Mouse (Mus musculus) G1E (cell line): ENCODE data around the gene Gm17660. TPM values are rescaled to one million over a fixed set of nuclear protein-coding genes. Genes with fewer than 3 reads are reported as not detected.

ENCODE experiments used
- ATAC-seq: 2 replicates; pipeline ENCODE4 v1.8.0; 2016; ENCODE audit warnings: mild to moderate bottlenecking; ENCODE audit not compliant: insufficient number of reproducible peaks, poor library complexity, low FRiP score, severe bottlenecking; ENCODE audit errors: extremely low read depth
- DNase-seq: peaks from one replicate; pipeline ENCODE4 v3.0.0; 2012; ENCODE audit warnings: low spot score
- H3K27me3 ChIP-seq: 2 replicates; pipeline ENCODE4 v1.6.1; 2012; ENCODE audit warnings: mild to moderate bottlenecking, low read length, inconsistent platforms; ENCODE audit not compliant: insufficient read depth
- H3K36me3 ChIP-seq: replicated peaks from 2 replicates; pipeline ENCODE3; 2012; ENCODE audit warnings: mild to moderate bottlenecking, inconsistent platforms
- H3K4me1 ChIP-seq: 2 replicates; pipeline ENCODE4 v1.6.1; 2012; ENCODE audit warnings: low read depth, low read length, inconsistent platforms, mixed read lengths; ENCODE audit not compliant: insufficient read depth
- H3K4me3 ChIP-seq: 2 replicates; pipeline ENCODE4 v1.5.1; 2012; ENCODE audit warnings: low read depth, mild to moderate bottlenecking, inconsistent platforms, low read length, moderate library complexity, mixed read lengths
- H3K9me3 ChIP-seq: replicated peaks from 2 replicates; pipeline ENCODE4 v1.6.1; 2012; ENCODE audit warnings: inconsistent platforms
- CTCF ChIP-seq: IDR thresholded peaks from 2 replicates; pipeline ENCODE4 v1.5.1; 2012; ENCODE audit warnings: low read depth, low read length, inconsistent platforms, mixed read lengths
- GATA1 ChIP-seq: IDR thresholded peaks from 2 replicates; pipeline ENCODE4 v1.6.1; 2012; ENCODE audit warnings: borderline replicate concordance, low read length, inconsistent platforms, mixed read lengths
- GATA2 ChIP-seq: IDR thresholded peaks from 2 replicates; pipeline ENCODE4 v1.6.1; 2012; ENCODE audit warnings: low read depth, low read length, inconsistent platforms, borderline replicate concordance
- POLR2AphosphoS5 ChIP-seq: IDR thresholded peaks from 2 replicates; pipeline ENCODE4 v1.6.1; 2012; ENCODE audit warnings: low read depth, low read length, inconsistent platforms; ENCODE audit not compliant: insufficient replicate concordance
- TAL1 ChIP-seq: conservative IDR thresholded peaks from 2 replicates; pipeline ENCODE4 v1.6.1; 2012; ENCODE audit warnings: low read depth, low read length, inconsistent platforms, mixed read lengths
- polyA plus RNA-seq: library from polyadenylated mRNA; stranded (reverse); fragments of >175 nt; gene quantifications from 2 replicates; pipeline ENCODE4 v1.2.3, GENCODE M21; 2012
- total RNA-seq, 2 experiments: library from RNA; stranded (forward) in 1 of 2; stranded (reverse) in 1 of 2; fragments of 200-1000 nt in 1 of 2; fragments of >200 nt in 1 of 2; fragmentation: Nextera tagmentation in 1 of 2; gene quantifications; 2 replicates each; pipeline ENCODE4 v1.2.3; 2014 to 2017

Gm17660 gene
- total and polyA plus RNA-seq, 3 experiments = not detected

DNA sequence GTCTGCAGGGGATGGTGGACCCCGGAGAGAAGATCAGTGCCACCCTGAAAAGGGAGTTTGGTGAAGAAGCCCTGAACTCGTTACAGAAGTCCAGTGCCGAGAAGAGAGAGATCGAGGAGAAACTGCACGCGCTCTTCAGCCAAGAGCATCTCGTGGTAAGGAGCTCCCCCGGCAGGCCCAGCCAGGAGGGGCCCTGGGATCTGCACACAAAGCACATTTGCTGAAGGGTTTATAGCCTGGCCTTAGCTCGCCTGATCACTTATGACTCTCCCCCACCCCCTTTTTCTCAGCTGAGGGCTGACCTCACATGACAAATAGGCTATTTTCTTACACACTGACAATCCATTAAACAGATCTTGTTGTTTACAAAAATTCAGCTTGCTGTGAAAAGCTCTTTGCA, 17.8 kb downstream of the Gm17660 start:
- DNase-seq (no peak), ATAC-seq (no peak)
- TF ChIP-seq POLR2AphosphoS5 = no peak
- TF ChIP-seq GATA2 = no peak
- TF ChIP-seq TAL1 = no peak
- no peak for TF ChIP-seq CTCF
- TF ChIP-seq GATA1 = no peak
- Histone ChIP-seq H3K4me3 (no peak overlapping the region), H3K9me3 (no peaks in the 10 kb centered on the region), H3K4me1 (peaks cover 70% of the 10 kb centered on the region), H3K27me3 (no peaks in the 10 kb centered on the region), H3K36me3 (peaks cover 88% of the 10 kb centered on the region)

GRCm38 (mm10) chr5:104058021-104058420, 19.4 kb downstream of the Gm17660 start:
- Histone ChIP-seq H3K36me3 (peaks cover 88% of the 10 kb centered on the region), H3K4me3 (no peak overlapping the region), H3K4me1 (peaks cover 74% of the 10 kb centered on the region), H3K9me3 (no peaks in the 10 kb centered on the region), H3K27me3 (no peaks in the 10 kb centered on the region)
- ATAC-seq (no peak), DNase-seq (no peak)
- TF ChIP-seq CTCF (peak; percentile 72), TAL1 (no peak)

GRCm38 (mm10) chr5:104056295-104056694, 21.1 kb downstream of the Gm17660 start:
- H3K9me3 ChIP-seq = no peaks in the 10 kb centered on the region
- DNase-seq (peak; percentile 11), ATAC-seq (peak; percentile 37; the same call in 1 of the 2 replicates)
- peaks cover 90% of the 10 kb centered on the region for H3K36me3 ChIP-seq
- no peak overlapping the region for H3K4me3 ChIP-seq
- TF ChIP-seq CTCF (no peak), GATA2 (no peak), TAL1 (no peak), POLR2AphosphoS5 (no peak), GATA1 (no peak)
- peaks cover 63% of the 10 kb centered on the region for H3K4me1 ChIP-seq
- H3K27me3 ChIP-seq = no peaks in the 10 kb centered on the region

GRCm38 (mm10) chr5:104055816-104056215, 21.6 kb downstream of the Gm17660 start:
- H3K27me3 ChIP-seq = no peaks in the 10 kb centered on the region
- peaks cover 90% of the 10 kb centered on the region for H3K36me3 ChIP-seq
- no peak for DNase-seq
- H3K4me3 ChIP-seq = peak overlapping the region; percentile 18; the same call in 1 of the 2 replicates
- peaks cover 59% of the 10 kb centered on the region for H3K4me1 ChIP-seq
- TF ChIP-seq CTCF (no peak), TAL1 (no peak), GATA1 (no peak), POLR2AphosphoS5 (no peak), GATA2 (no peak)
- H3K9me3 ChIP-seq = no peaks in the 10 kb centered on the region
- ATAC-seq = 0 out of 2 replicates have a peak, but pooled peaks have one; percentile 18

GRCm38 (mm10) chr5:104054938-104055337, 22.5 kb downstream of the Gm17660 start:
- H3K4me1 ChIP-seq = peaks cover 56% of the 10 kb centered on the region
- no peaks in the 10 kb centered on the region for H3K27me3 ChIP-seq
- DNase-seq (peak; percentile 21), ATAC-seq (peak; percentile 84)
- no peaks in the 10 kb centered on the region for H3K9me3 ChIP-seq
- TF ChIP-seq CTCF = no peak
- peak; percentile 57 for TF ChIP-seq TAL1
- TF ChIP-seq POLR2AphosphoS5 = no peak
- H3K36me3 ChIP-seq = peaks cover 90% of the 10 kb centered on the region
- no peak overlapping the region; the same call in 1 of the 2 replicates for H3K4me3 ChIP-seq

DNA sequence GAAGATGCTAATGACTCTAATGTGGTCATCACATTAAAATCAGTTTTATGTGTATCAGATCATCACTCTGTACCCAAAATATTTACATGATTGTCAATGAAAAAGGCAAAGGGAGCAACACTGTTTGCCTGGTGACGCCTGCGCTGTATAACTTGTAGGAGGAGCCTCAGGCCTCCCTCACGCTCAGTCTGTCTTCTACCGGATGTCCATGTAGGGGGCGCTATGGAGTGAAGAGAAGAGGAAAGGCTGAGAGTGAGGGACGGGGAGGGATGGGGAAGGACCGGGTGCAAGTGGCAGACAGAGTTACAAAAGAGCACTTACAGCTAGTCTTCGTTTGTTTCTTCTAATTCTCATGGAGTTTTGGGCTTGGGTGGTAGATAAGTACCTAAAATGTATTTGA, 24.5 kb downstream of the Gm17660 start:
- ATAC-seq (no peak), DNase-seq (peak; percentile 18)
- H3K4me1 ChIP-seq = peaks cover 57% of the 10 kb centered on the region
- no peak overlapping the region for H3K4me3 ChIP-seq
- peaks cover 74% of the 10 kb centered on the region for H3K36me3 ChIP-seq
- no peaks in the 10 kb centered on the region for H3K9me3 ChIP-seq
- no peaks in the 10 kb centered on the region for H3K27me3 ChIP-seq
- TF ChIP-seq POLR2AphosphoS5 (no peak), GATA2 (no peak), GATA1 (no peak), CTCF (peak; percentile 22; the same call in 1 of the 2 replicates)

DNA sequence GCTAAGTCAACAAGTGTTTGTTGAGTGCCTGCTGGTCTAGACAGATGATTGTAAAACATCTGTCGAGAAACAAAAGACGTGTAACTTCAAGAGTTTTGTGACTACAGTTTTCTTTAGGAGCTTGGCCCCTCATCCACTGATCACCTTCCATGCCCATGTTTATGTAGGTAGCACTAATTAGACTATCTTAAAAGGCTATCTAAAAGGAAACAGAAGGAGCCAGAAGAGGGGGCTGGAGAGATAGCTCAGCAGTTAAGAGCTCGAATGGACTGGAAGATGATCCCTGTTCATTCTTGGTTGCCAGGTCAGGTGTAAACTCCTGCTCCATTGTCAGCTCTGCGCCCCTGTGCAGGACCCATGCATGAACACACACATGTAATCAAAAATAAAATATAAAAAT, 29.3 kb downstream of the Gm17660 start:
- H3K27me3 ChIP-seq = no peaks in the 10 kb centered on the region
- H3K4me3 ChIP-seq = peak overlapping the region; percentile 96; the same call in 1 of the 2 replicates
- peaks cover 36% of the 10 kb centered on the region for H3K36me3 ChIP-seq
- DNase-seq (no peak), ATAC-seq (peak; percentile 12; the same call in 1 of the 2 replicates)
- TF ChIP-seq TAL1 = no peak
- TF ChIP-seq POLR2AphosphoS5 = no peak
- TF ChIP-seq CTCF = no peak
- no peak for TF ChIP-seq GATA1
- TF ChIP-seq GATA2 = no peak
- peaks cover 37% of the 10 kb centered on the region for H3K4me1 ChIP-seq
- no peaks in the 10 kb centered on the region for H3K9me3 ChIP-seq
